Mouse (Mus musculus) layer of hippocampus, adult 9-10 months (tissue): Measurements from ENCODE around the gene Nt5c3b.

Source experiments
- DNase-seq: peaks from one replicate; pipeline ENCODE4 v3.0.0; 2022; ENCODE audit warnings: low spot score

The Nt5c3b gene

GRCm38 (mm10) chr11:100399320-100399719 is 42.3 kb downstream of the Nt5c3b start:
- DNase-seq = no peak

GRCm38 (mm10) chr11:100398517-100398916 is 43.1 kb downstream of the Nt5c3b start:
- no peak for DNase-seq

- peak; percentile 99 for DNase-seq
These were observed 43.8 kb downstream of the Nt5c3b start, which contains the start of gene Jup for GRCm38 (mm10) chr11:100397600-100398389. Jup (minus strand) TSS chr11:100397763.

- DNase-seq = no peak
These were observed 44.6 kb downstream of the Nt5c3b start for GRCm38 (mm10) chr11:100396886-100397599.

GRCm38 (mm10) chr11:100395861-100396631 is 45.6 kb downstream of the Nt5c3b start:
- DNase-seq = no peak

- no peak for DNase-seq
These were observed 46.4 kb downstream of the Nt5c3b start for GRCm38 (mm10) chr11:100395200-100395599.

- no peak for DNase-seq
These were observed 47.1 kb downstream of the Nt5c3b start for GRCm38 (mm10) chr11:100394353-100395074.

GRCm38 (mm10) chr11:100393733-100394132 is 47.9 kb downstream of the Nt5c3b start:
- no peak for DNase-seq

- no peak for DNase-seq
These were observed 48.6 kb downstream of the Nt5c3b start for GRCm38 (mm10) chr11:100392958-100393357.

- DNase-seq = no peak
These were observed 49.7 kb downstream of the Nt5c3b start for GRCm38 (mm10) chr11:100391884-100392345.

- no peak for DNase-seq
These were observed 50.3 kb downstream of the Nt5c3b start for GRCm38 (mm10) chr11:100391081-100391883.

GRCm38 (mm10) chr11:100389931-100390445 is 51.6 kb downstream of the Nt5c3b start:
- DNase-seq = no peak

GRCm38 (mm10) chr11:100388588-100388987 is 53.0 kb downstream of the Nt5c3b start:
- DNase-seq = no peak

- no peak for DNase-seq
These were observed 53.8 kb downstream of the Nt5c3b start for GRCm38 (mm10) chr11:100387589-100388375.

- no peak for DNase-seq
These were observed 54.5 kb downstream of the Nt5c3b start for GRCm38 (mm10) chr11:100387111-100387510.

GRCm38 (mm10) chr11:100386586-100386985 is 55.0 kb downstream of the Nt5c3b start:
- DNase-seq = no peak

GRCm38 (mm10) chr11:100385016-100385415 is 56.6 kb downstream of the Nt5c3b start:
- DNase-seq = no peak

GRCm38 (mm10) chr11:100382682-100383081 is 58.9 kb downstream of the Nt5c3b start:
- DNase-seq = no peak

GRCm38 (mm10) chr11:100379311-100379710 is 62.3 kb downstream of the Nt5c3b start:
- no peak for DNase-seq

- DNase-seq = no peak
These were observed 63.2 kb downstream of the Nt5c3b start for GRCm38 (mm10) chr11:100378446-100378845.
